Mouse (Mus musculus): Measurements from ENCODE around the gene Ippk.

DNA sequence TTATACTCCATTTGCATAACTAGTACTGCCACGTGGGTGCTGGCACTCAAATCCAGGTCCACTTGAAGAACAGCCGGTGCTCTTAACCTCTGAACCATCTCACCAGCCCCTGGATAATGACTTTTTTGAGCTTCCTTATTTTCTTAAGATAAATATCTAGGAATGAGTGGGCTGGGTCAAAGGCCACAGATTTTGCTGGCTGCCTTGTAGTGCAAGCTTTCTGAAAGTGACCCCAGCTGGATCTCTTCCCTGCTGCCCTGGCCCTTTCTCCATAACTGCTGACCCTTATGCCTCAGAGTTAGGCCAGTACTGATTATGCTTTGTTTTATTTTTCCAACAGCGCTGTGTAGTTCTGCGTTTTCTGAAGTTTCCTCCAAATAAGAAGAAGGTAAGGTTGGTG, 9.5 kb downstream of the Ippk start:
- TF ChIP-seq REST (IDR thresholded peaks at IDR 0.05; ENCODE audit: insufficient read depth, insufficient read length) (no peak), MYOD1 (IDR thresholded peaks at IDR 0.05; ENCODE audit: control insufficient read depth in 1 of 3, insufficient read length in 2 of 3, low read depth in 2 of 3) (no peak)

All from myocyte (in vitro differentiated cells).